Mouse (Mus musculus) CH12.LX (cell line): ENCODE data around the gene AB124611. TPM values are rescaled to one million over a fixed set of nuclear protein-coding genes. Genes with fewer than 3 reads are reported as not detected.
A peak's percentile ranks its signal among the peaks of the same experiment; 100 is the strongest.

Experiments
- DNase-seq: peaks from one replicate; pipeline ENCODE4 v3.0.0-alpha.2; 2013; ENCODE audit errors: extremely low read depth
- H3K27ac ChIP-seq: 2 replicates; pipeline ENCODE4 v1.5.1; 2012; ENCODE audit warnings: low read depth, mild to moderate bottlenecking, control low read depth, moderate library complexity; ENCODE audit not compliant: insufficient read depth
- H3K27me3 ChIP-seq: replicated peaks from 2 replicates; pipeline ENCODE3; 2012; ENCODE audit warnings: inconsistent platforms
- H3K36me3 ChIP-seq, 2 experiments: replicated peaks in 1 of 2; 2 replicates each; pipeline versions ENCODE3 to v1.6.1; 2012; ENCODE audit warnings: inconsistent platforms in 1 of 2, low read length in 1 of 2, mild to moderate bottlenecking in 1 of 2, mixed read lengths in 1 of 2, moderate library complexity in 1 of 2; ENCODE audit not compliant: control insufficient read depth in 1 of 2, insufficient read depth in 1 of 2
- H3K4me1 ChIP-seq, 2 experiments: 2 replicates each; pipeline ENCODE4 v1.6.1; 2012; ENCODE audit warnings: inconsistent platforms in 1 of 2, moderate library complexity in 1 of 2; ENCODE audit not compliant: insufficient read depth in 2 of 2, control insufficient read depth in 1 of 2
- H3K4me2 ChIP-seq: 2 replicates; pipeline ENCODE4 v1.6.1; 2012; ENCODE audit warnings: low read depth, mild to moderate bottlenecking, control low read depth; ENCODE audit not compliant: poor library complexity, insufficient read depth, severe bottlenecking
- H3K4me3 ChIP-seq, 3 experiments: fragments of 150-350 bp in 1 of 3; sonication (generic) in 1 of 3; replicated peaks in 1 of 3; 2 replicates each; pipeline versions ENCODE3 to v1.5.1; 2011 to 2012; ENCODE audit warnings: low read depth in 2 of 3, low read length in 2 of 3, mild to moderate bottlenecking in 2 of 3, moderate library complexity in 2 of 3, control low read depth in 1 of 3, improper control_type of control experiment in 1 of 3, inconsistent platforms in 1 of 3, mixed read lengths in 1 of 3; ENCODE audit not compliant: poor library complexity in 1 of 3
- H3K79me2 ChIP-seq: replicated peaks from 2 replicates; pipeline ENCODE4 v1.6.1; 2012; ENCODE audit warnings: mild to moderate bottlenecking, moderate library complexity; ENCODE audit not compliant: control insufficient read depth, poor library complexity, insufficient read depth, severe bottlenecking; ENCODE audit errors: extremely low read depth
- H3K9ac ChIP-seq: 2 replicates; pipeline ENCODE4 v1.6.1; 2012; ENCODE audit warnings: low read depth, mild to moderate bottlenecking, control low read depth, moderate library complexity; ENCODE audit not compliant: insufficient read depth
- H3K9me3 ChIP-seq: replicated peaks from 2 replicates; pipeline ENCODE3; 2012; ENCODE audit warnings: low read length, inconsistent platforms, mixed read lengths
- BHLHE40 ChIP-seq: IDR thresholded peaks from 2 replicates; pipeline ENCODE4 v1.6.1; 2011; ENCODE audit warnings: mild to moderate bottlenecking, low read depth, low read length, improper control_type of control experiment
- CHD1 ChIP-seq: IDR thresholded peaks from 2 replicates; pipeline ENCODE4 v1.6.1; 2012; ENCODE audit warnings: low read depth, low read length, improper control_type of control experiment, inconsistent platforms
- CTCF ChIP-seq, 2 experiments: IDR thresholded peaks in 1 of 2; conservative IDR thresholded peaks in 1 of 2; 2 replicates each; pipeline ENCODE4 v1.5.1; 2011 to 2012; ENCODE audit warnings: low read depth in 2 of 2, low read length in 2 of 2, improper control_type of control experiment in 1 of 2, inconsistent platforms in 1 of 2, mild to moderate bottlenecking in 1 of 2, moderate library complexity in 1 of 2
- E2F4 ChIP-seq: IDR thresholded peaks from 2 replicates; pipeline ENCODE4 v1.6.1; 2011; ENCODE audit warnings: low read depth, low read length, improper control_type of control experiment; ENCODE audit not compliant: insufficient replicate concordance
- ELF1 ChIP-seq: IDR thresholded peaks from 2 replicates; pipeline ENCODE4 v1.6.1; 2014; ENCODE audit warnings: low read depth, mild to moderate bottlenecking, inconsistent platforms, low read length, improper control_type of control experiment
- EP300 ChIP-seq: IDR thresholded peaks from 2 replicates; pipeline ENCODE4 v1.6.1; 2011; ENCODE audit warnings: low read length, improper control_type of control experiment
- ETS1 ChIP-seq: conservative IDR thresholded peaks from 2 replicates; pipeline ENCODE4 v1.6.1; 2012; ENCODE audit warnings: low read depth, mild to moderate bottlenecking, inconsistent platforms, low read length, improper control_type of control experiment, moderate library complexity
- GABPA ChIP-seq: IDR thresholded peaks from 2 replicates; pipeline ENCODE4 v1.6.1; 2012; ENCODE audit warnings: low read depth, low read length, improper control_type of control experiment, inconsistent platforms; ENCODE audit not compliant: insufficient replicate concordance
- IRF4 ChIP-seq: IDR thresholded peaks from 2 replicates; pipeline ENCODE4 v1.6.1; 2014; ENCODE audit warnings: low read depth, mild to moderate bottlenecking, inconsistent platforms, low read length, improper control_type of control experiment
- JUN ChIP-seq: IDR thresholded peaks from 2 replicates; pipeline ENCODE4 v1.6.1; 2011; ENCODE audit warnings: low read depth, mild to moderate bottlenecking, low read length, improper control_type of control experiment, moderate library complexity; ENCODE audit not compliant: insufficient read depth
- MAFK ChIP-seq: IDR thresholded peaks from 2 replicates; pipeline ENCODE4 v1.6.1; 2011; ENCODE audit warnings: low read length, improper control_type of control experiment; ENCODE audit not compliant: insufficient replicate concordance
- MAX ChIP-seq: IDR thresholded peaks from 2 replicates; pipeline ENCODE4 v1.6.1; 2011; ENCODE audit warnings: low read length, improper control_type of control experiment
- MXI1 ChIP-seq: IDR thresholded peaks from 2 replicates; pipeline ENCODE4 v1.6.1; 2011; ENCODE audit warnings: mild to moderate bottlenecking, low read depth, low read length, improper control_type of control experiment
- MYC ChIP-seq: IDR thresholded peaks from 2 replicates; pipeline ENCODE4 v1.6.1; 2011; ENCODE audit warnings: low read depth, mild to moderate bottlenecking, improper control_type of control experiment, low read length
- NELFE ChIP-seq: IDR thresholded peaks from 2 replicates; pipeline ENCODE4 v1.6.1; 2011; ENCODE audit warnings: low read depth, low read length, improper control_type of control experiment
- NRF1 ChIP-seq: IDR thresholded peaks from 2 replicates; pipeline ENCODE4 v1.6.1; 2014; ENCODE audit warnings: low read depth, mild to moderate bottlenecking, inconsistent platforms, low read length, improper control_type of control experiment, moderate library complexity
- POLR2A ChIP-seq: IDR thresholded peaks from 2 replicates; pipeline ENCODE4 v1.6.1; 2011; ENCODE audit warnings: low read depth, mild to moderate bottlenecking, improper control_type of control experiment, low read length
- RAD21 ChIP-seq: IDR thresholded peaks from 2 replicates; pipeline ENCODE4 v1.6.1; 2011; ENCODE audit warnings: low read depth, mild to moderate bottlenecking, low read length, improper control_type of control experiment, moderate library complexity
- SIN3A ChIP-seq: IDR thresholded peaks from 2 replicates; pipeline ENCODE4 v1.6.1; 2012; ENCODE audit warnings: low read length, improper control_type of control experiment, inconsistent platforms
- TCF12 ChIP-seq: IDR thresholded peaks from 2 replicates; pipeline ENCODE4 v1.6.1; 2014; ENCODE audit warnings: low read depth, mild to moderate bottlenecking, inconsistent platforms, low read length, improper control_type of control experiment
- USF1 ChIP-seq: IDR thresholded peaks from 2 replicates; pipeline ENCODE4 v1.6.1; 2014; ENCODE audit warnings: low read depth, mild to moderate bottlenecking, inconsistent platforms, low read length, improper control_type of control experiment
- ZKSCAN1 ChIP-seq: IDR thresholded peaks from 2 replicates; pipeline ENCODE4 v1.6.1; 2012; ENCODE audit warnings: low read depth, inconsistent platforms, low read length, improper control_type of control experiment, borderline replicate concordance
- ZMIZ1 ChIP-seq: IDR thresholded peaks from 2 replicates; pipeline ENCODE4 v1.6.1; 2012; ENCODE audit warnings: low read depth, mild to moderate bottlenecking, inconsistent platforms, low read length, improper control_type of control experiment
- dilution Hi-C: fragments of 300-500 bp; cut with MboI; formaldehyde crosslinking; loops from 2 replicates; pipeline ENCODE4 v1.14.3; 2020; ENCODE audit warnings: low sequenced_read_pairs; ENCODE audit not compliant: extremely low pct_unique_long_range_greater_than_20kb, extremely low pct_ligation_motif_present
- in situ Hi-C: fragments of 300-500 bp; cut with MboI; formaldehyde crosslinking; loops from 3 replicates; pipeline ENCODE4 v1.14.3; 2019; ENCODE audit warnings: low sequenced_read_pairs, low pct_ligation_motif_present, low pct_unique_long_range_greater_than_20kb, mixed read lengths
- polyA plus RNA-seq: library from polyadenylated mRNA; unstranded; fragments of >175 nt; gene quantifications from 2 replicates; pipeline ENCODE4 v1.2.1, GENCODE M21; 2012; ENCODE audit warnings: low read depth; ENCODE audit not compliant: insufficient read length
- total RNA-seq, 2 experiments: library from RNA; depleted of rRNA; stranded (reverse); fragments of 300-350 nt in 1 of 2; fragments of >200 nt in 1 of 2; gene quantifications; 2 replicates each; pipeline ENCODE4 v1.2.3; 2012 to 2014

AB124611 gene
- total and polyA plus RNA-seq, 3 experiments = 0.89 to 2.1 (median 1.5) TPM

DNA sequence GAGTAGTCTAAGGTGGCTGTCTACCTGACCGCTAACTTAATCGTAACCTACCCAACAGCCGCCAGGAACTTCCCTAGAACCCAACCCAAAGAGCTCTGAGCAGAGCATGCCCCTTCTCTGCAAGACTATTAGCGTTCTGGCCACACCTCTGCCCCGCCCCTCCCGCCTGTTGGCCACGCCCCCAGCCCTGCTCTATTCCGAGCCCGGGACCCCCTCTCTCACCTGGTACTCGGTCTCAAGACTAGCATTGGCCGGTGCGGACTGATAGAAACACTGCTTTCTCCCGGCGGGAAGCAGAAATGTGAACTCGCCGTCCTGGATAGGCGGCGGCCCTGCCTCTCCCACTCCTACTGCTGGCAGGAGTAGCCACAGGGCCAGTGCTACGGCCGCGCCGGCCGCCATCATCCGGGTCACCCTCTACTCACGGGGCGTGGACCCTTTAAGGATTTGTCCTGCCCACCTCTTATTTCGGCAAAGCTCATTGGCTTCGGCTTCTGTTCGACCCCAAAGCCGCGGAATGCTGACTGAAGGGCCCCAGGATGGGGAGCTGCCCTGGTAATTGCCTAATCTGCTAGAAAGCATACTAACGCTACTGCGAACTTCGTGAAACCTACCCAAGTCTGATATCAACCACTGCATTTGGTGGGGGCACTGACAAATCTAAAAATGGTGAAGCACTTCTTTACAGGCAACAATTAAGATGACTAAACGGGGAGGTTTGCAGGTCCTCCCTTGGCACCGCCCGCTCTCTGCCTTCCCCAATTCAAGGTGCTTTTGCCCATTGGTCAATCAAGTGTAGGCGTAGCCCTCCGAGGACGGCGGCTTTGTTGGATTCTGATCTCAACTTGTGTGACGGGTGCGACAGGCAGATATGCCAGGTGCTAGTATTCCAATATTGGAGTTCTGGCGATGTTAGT is 15.9 kb upstream of the AB124611 start, which contains the start of gene Tmed1 (continued):
- TF ChIP-seq EP300 = no peak

- peaks cover 31 to 36% of the 10 kb centered on the region in 2 experiments for H3K36me3 ChIP-seq
- dilution Hi-C loops (no loop called here), in situ Hi-C loops (no loop called here)
Measured at GRCm38 (mm10) chr9:21510689-21511015, 15.3 kb upstream of the AB124611 start.

DNA sequence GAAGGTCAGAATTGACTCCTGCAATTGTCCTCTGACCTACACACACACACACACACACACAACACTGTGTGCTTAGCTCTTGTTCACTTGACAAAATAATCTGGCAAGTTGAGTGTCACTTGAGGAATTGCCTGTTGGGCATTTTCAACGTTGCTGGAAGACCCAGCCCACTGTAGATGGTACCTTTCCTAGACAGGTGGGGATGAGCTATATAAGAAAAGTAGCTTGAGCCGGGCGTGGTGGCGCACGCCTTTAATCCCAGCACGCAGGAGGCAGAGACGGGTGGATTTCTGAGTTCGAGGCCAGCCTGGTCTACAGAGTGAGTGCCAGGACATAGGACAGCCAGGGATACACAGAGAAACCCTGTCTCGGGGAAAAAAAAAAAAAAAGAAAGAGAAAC is 14.9 kb upstream of the AB124611 start:
- no peak for DNase-seq
- H3K4me3 ChIP-seq = peak overlapping the region in 2 of 3 experiments; percentile 61 to 71
- H3K36me3 ChIP-seq = peaks cover 27 to 32% of the 10 kb centered on the region in 2 experiments
- peaks cover 17 to 48% of the 10 kb centered on the region in 2 experiments for H3K4me1 ChIP-seq
- TF ChIP-seq POLR2A (no peak), MAX (no peak), NELFE (no peak), IRF4 (no peak), EP300 (no peak), ELF1 (no peak), ETS1 (no peak), JUN (no peak), SIN3A (no peak), GABPA (no peak), CTCF (conservative IDR thresholded peaks at IDR 0.05 in 1 of 2, IDR thresholded peaks at IDR 0.05 in 1 of 2; ENCODE audit: low read depth in 2 of 2, low read length in 2 of 2) (no peak), USF1 (no peak), TCF12 (no peak), ZKSCAN1 (no peak), RAD21 (no peak), MYC (no peak)
- TF ChIP-seq, all 38 proteins: peak for 0
- peaks cover 9% of the 10 kb centered on the region for H3K9me3 ChIP-seq
- in situ Hi-C loops = no loop called here
- dilution Hi-C loops = no loop called here
- H3K27me3 ChIP-seq = no peaks in the 10 kb centered on the region
- no peak overlapping the region for H3K27ac ChIP-seq
- peak overlapping the region; percentile 80 for H3K4me2 ChIP-seq
- peak overlapping the region; percentile 52; the same call in 1 of the 2 replicates for H3K9ac ChIP-seq
- no peaks in the 10 kb centered on the region for H3K79me2 ChIP-seq

More at GRCm38 (mm10) chr9:21510689-21511015, 15.3 kb upstream of the AB124611 start:
- no peak overlapping the region for H3K27ac ChIP-seq
- H3K27me3 ChIP-seq = no peaks in the 10 kb centered on the region
- peak overlapping the region; percentile 52 for H3K9ac ChIP-seq
- H3K9me3 ChIP-seq = peaks cover 9% of the 10 kb centered on the region
- peak overlapping the region; percentile 61 to 83 (median 71) for H3K4me3 ChIP-seq
- H3K4me1 ChIP-seq = peaks cover 17 to 46% of the 10 kb centered on the region in 2 experiments
- TF ChIP-seq ELF1 (peak; percentile 16; the same call in 1 of the 2 replicates), CHD1 (0 out of 2 replicates have a peak, but pooled peaks have one; percentile 20), IRF4 (no peak), MAFK (peak; percentile 60; the same call in 1 of the 2 replicates), RAD21 (no peak), NRF1 (no peak), ZMIZ1 (0 out of 2 replicates have a peak, but pooled peaks have one; percentile 9), TCF12 (no peak), BHLHE40 (peak; percentile 65), GABPA (no peak), MXI1 (peak; percentile 98), MYC (peak; percentile 95), SIN3A (peak; percentile 75), E2F4 (0 out of 2 replicates have a peak, but pooled peaks have one; percentile 0)
- no peaks in the 10 kb centered on the region for H3K79me2 ChIP-seq
- DNase-seq = no peak
- peak overlapping the region; percentile 80 for H3K4me2 ChIP-seq
